In the genomic region with DNA sequence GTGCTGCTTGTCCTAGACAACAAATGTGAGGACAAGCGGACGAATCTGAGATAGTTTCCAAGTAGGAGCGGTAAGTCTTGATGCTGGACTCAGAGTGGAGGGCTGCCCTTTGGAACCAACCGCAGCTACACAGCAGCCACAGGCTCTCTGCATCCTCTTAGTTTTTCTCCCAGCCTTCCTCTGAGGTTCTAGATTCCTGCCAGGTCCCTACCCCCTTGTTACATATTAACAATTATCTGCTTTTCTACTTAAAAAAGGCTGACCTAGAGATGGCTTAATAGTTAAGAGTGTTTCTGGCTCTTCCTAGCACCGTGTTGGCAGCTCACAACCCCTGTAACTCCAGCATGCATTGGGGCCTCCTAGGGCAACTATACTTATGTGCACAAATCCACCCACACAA, we compare ENCODE assay signal across 22 mouse cellular contexts. TPM values are rescaled to one million over a fixed set of nuclear protein-coding genes. Genes with fewer than 3 reads are reported as not detected.
A peak's percentile ranks its signal among the peaks of the same experiment; 100 is the strongest.
DNase-seq lines count a peak whose midpoint lies in the region; ATAC-seq lines count a peak whose summit lies in the region.
"Had no signal": no experiment of that assay in that cellular context is flagged by ENCODE, and none has a peak within 500 bp of the region (broad histone marks: within the 10 kb centered on the region; RNA-seq: fewer than 3 reads in every experiment).

No protein-coding gene starts in this region.

- peak; percentile 74 for DNase-seq in heart, adult 11 months
- peak; percentile 43 to 72 for DNase-seq in kidney, adult 8-10 months
- DNase-seq in ovary, postnatal 10 days (ENCODE audit: low spot score) = no peak
- DNase-seq: adrenal gland, adult 8-10 months; adrenal gland, postnatal 36 days; B cell, adult 2 months; cerebellum, adult 2 months; cerebellum, postnatal 10 days; gastrocnemius, adult 2 months; gastrocnemius, postnatal 25 days; heart, postnatal 10 days; heart, postnatal 4 days had no signal

- H3K27me3 ChIP-seq in heart, embryonic 11.5 days (ENCODE audit: control insufficient read depth, insufficient read depth, low read length) = no peaks in the 10 kb centered on the region
- no peaks in the 10 kb centered on the region for H3K27me3 ChIP-seq in kidney, embryonic 16.5 days (ENCODE audit: insufficient read depth, low read length)
- no peaks in the 10 kb centered on the region for H3K27me3 ChIP-seq in liver, embryonic 16.5 days (ENCODE audit: control insufficient read depth, insufficient read depth, low read depth, low read length)
- H3K27me3 ChIP-seq in liver, embryonic 12.5 days (replicated peaks) = no peaks in the 10 kb centered on the region
- H3K27me3 ChIP-seq: hindbrain, embryonic 12.5 days had no signal

- 84% methylated on average over 5 of the region's 5 CpGs for WGBS in heart, embryonic 11.5 days (ENCODE audit: insufficient replicate concordance)
- WGBS in kidney, embryonic 16.5 days = 75% methylated on average over 5 of the region's 5 CpGs
- 59% methylated on average over 5 of the region's 5 CpGs for WGBS in liver, embryonic 16.5 days (ENCODE audit: insufficient replicate concordance)
- WGBS in liver, embryonic 12.5 days (ENCODE audit: insufficient replicate concordance) = 59% methylated on average over 5 of the region's 5 CpGs

- no peak overlapping the region for H3K27ac ChIP-seq in heart, embryonic 11.5 days (ENCODE audit: low read depth, low read length)
- no peak overlapping the region for H3K27ac ChIP-seq in kidney, embryonic 16.5 days (ENCODE audit: low read length)
- H3K27ac ChIP-seq in liver, embryonic 16.5 days (ENCODE audit: low read length) = no peak overlapping the region
- no peak overlapping the region for H3K27ac ChIP-seq in liver, embryonic 12.5 days
- H3K27ac ChIP-seq: forebrain, embryonic 13.5 days; gastrocnemius, adult 2 months; hindbrain, embryonic 12.5 days had no signal

- no peak overlapping the region for H3K9ac ChIP-seq in heart, embryonic 11.5 days (ENCODE audit: low read depth, low read length)
- H3K9ac ChIP-seq in kidney, embryonic 16.5 days (replicated peaks; ENCODE audit: low read length) = no peak overlapping the region
- H3K9ac ChIP-seq in liver, embryonic 16.5 days (ENCODE audit: low read depth, low read length) = no peak overlapping the region
- no peak overlapping the region for H3K9ac ChIP-seq in liver, embryonic 12.5 days
- H3K9ac ChIP-seq: forebrain, embryonic 13.5 days; hindbrain, embryonic 12.5 days had no signal

- H3K36me3 ChIP-seq in heart, embryonic 11.5 days (ENCODE audit: control insufficient read depth, insufficient read depth, low read length) = no peaks in the 10 kb centered on the region
- H3K36me3 ChIP-seq in kidney, embryonic 16.5 days (ENCODE audit: insufficient read depth, low read length) = no peaks in the 10 kb centered on the region
- no peaks in the 10 kb centered on the region for H3K36me3 ChIP-seq in liver, embryonic 16.5 days (ENCODE audit: control insufficient read depth, insufficient read depth)
- no peaks in the 10 kb centered on the region for H3K36me3 ChIP-seq in liver, embryonic 12.5 days
- H3K36me3 ChIP-seq: embryonic facial prominence, embryonic 10.5 days; G1E; hindbrain, embryonic 12.5 days had no signal

- H3K4me2 ChIP-seq in heart, embryonic 11.5 days = no peak overlapping the region
- no peak overlapping the region for H3K4me2 ChIP-seq in kidney, embryonic 16.5 days (replicated peaks; ENCODE audit: low read depth, low read length)
- no peak overlapping the region for H3K4me2 ChIP-seq in liver, embryonic 16.5 days (ENCODE audit: low read depth, low read length)
- no peak overlapping the region for H3K4me2 ChIP-seq in liver, embryonic 12.5 days
- H3K4me2 ChIP-seq: forebrain, embryonic 13.5 days; hindbrain, embryonic 12.5 days had no signal

- H3K4me3 ChIP-seq in heart, embryonic 11.5 days (ENCODE audit: low read depth, low read length) = no peak overlapping the region
- H3K4me3 ChIP-seq in kidney, embryonic 16.5 days (ENCODE audit: low read length) = no peak overlapping the region
- H3K4me3 ChIP-seq in liver, embryonic 16.5 days (ENCODE audit: low read depth, low read length) = no peak overlapping the region
- no peak overlapping the region for H3K4me3 ChIP-seq in liver, embryonic 12.5 days
- H3K4me3 ChIP-seq: embryonic facial prominence, embryonic 10.5 days; forebrain, embryonic 13.5 days; gastrocnemius, adult 2 months; hindbrain, embryonic 12.5 days had no signal

- no peak for ATAC-seq in heart, embryonic 11.5 days (replicated peaks; ENCODE audit: insufficient number of reproducible peaks, low FRiP score, low TSS enrichment)
- no peak for ATAC-seq in kidney, embryonic 16.5 days (ENCODE audit: low FRiP score, low TSS enrichment)
- 0 out of 2 replicates have a peak, but pooled peaks have one; percentile 30 for ATAC-seq in liver, embryonic 16.5 days (ENCODE audit: low read depth)
- no peak for ATAC-seq in liver, embryonic 12.5 days
- ATAC-seq: CD4-positive, CD25-positive, alpha-beta regulatory T cell, adult 4 months; forebrain, embryonic 13.5 days had no signal

- no peaks in the 10 kb centered on the region; the same call in 1 of the 2 replicates for H3K9me3 ChIP-seq in heart, embryonic 11.5 days (replicated peaks; ENCODE audit: control insufficient read depth, low read length)
- H3K9me3 ChIP-seq in kidney, embryonic 16.5 days (ENCODE audit: low read length) = peaks cover 3% of the 10 kb centered on the region; the same call in 1 of the 2 replicates
- no peaks in the 10 kb centered on the region for H3K9me3 ChIP-seq in liver, embryonic 16.5 days (replicated peaks; ENCODE audit: control insufficient read depth, low read length)
- no peaks in the 10 kb centered on the region for H3K9me3 ChIP-seq in liver, embryonic 12.5 days (replicated peaks)
- H3K9me3 ChIP-seq: forebrain, embryonic 13.5 days; hindbrain, embryonic 12.5 days had no signal

- no peaks in the 10 kb centered on the region for H3K4me1 ChIP-seq in heart, embryonic 11.5 days (ENCODE audit: control insufficient read depth, insufficient read depth, low read length)
- peaks cover 23% of the 10 kb centered on the region for H3K4me1 ChIP-seq in kidney, embryonic 16.5 days (ENCODE audit: insufficient read depth, low read length)
- H3K4me1 ChIP-seq in liver, embryonic 16.5 days (ENCODE audit: control insufficient read depth, low read depth, low read length) = no peaks in the 10 kb centered on the region
- H3K4me1 ChIP-seq in liver, embryonic 12.5 days = no peaks in the 10 kb centered on the region

RNA-seq across cellular contexts. Expression of a gene that starts 7.1 kb away (rescaled TPM):
- polyA plus RNA-seq in heart, embryonic 11.5 days (2014; fragmentation: Nextera tagmentation; extraction: Ambion mirVana) = 25.7 and 26.3 TPM in 2 replicates
- 35.6 and 37.0 TPM in 2 replicates for polyA plus RNA-seq in kidney, embryonic 16.5 days (2015; fragmentation: Nextera tagmentation; extraction: Ambion mirVana)
- polyA plus RNA-seq in liver, embryonic 16.5 days (2015; fragmentation: Nextera tagmentation; extraction: Ambion mirVana) = 4.0 and 4.3 TPM in 2 replicates
- 7.3 TPM in 2 replicates for polyA plus RNA-seq in liver, embryonic 12.5 days (2016; fragmentation: Nextera tagmentation; extraction: Ambion mirVana)

RNA-seq across cellular contexts. Expression of a gene that starts 57.9 kb away (rescaled TPM):
- 0.84 and 0.89 TPM in 2 replicates for polyA plus RNA-seq in heart, embryonic 11.5 days (2014; fragmentation: Nextera tagmentation; extraction: Ambion mirVana)
- polyA plus RNA-seq in kidney, embryonic 16.5 days (2015; fragmentation: Nextera tagmentation; extraction: Ambion mirVana) = 0.25 TPM in 1 of 2 replicates, not detected in the other
- polyA plus RNA-seq in liver, embryonic 16.5 days (2015; fragmentation: Nextera tagmentation; extraction: Ambion mirVana) = not detected in 2 replicates
- not detected in 2 replicates for polyA plus RNA-seq in liver, embryonic 12.5 days (2016; fragmentation: Nextera tagmentation; extraction: Ambion mirVana)
- polyA plus RNA-seq: CD4-positive, CD25-positive, alpha-beta regulatory T cell, adult 4 months; G1E; heart, embryonic 14.5 days; hindbrain, embryonic 12.5 days had no signal
